Mouse (Mus musculus): ENCODE data around the gene Ap4b1.
"Not testable (repeated sequence)": the region's sequence is repeated elsewhere in the genome, so short reads cannot be mapped to it uniquely, and the experiment has no call there.

Ap4b1 gene

DNA sequence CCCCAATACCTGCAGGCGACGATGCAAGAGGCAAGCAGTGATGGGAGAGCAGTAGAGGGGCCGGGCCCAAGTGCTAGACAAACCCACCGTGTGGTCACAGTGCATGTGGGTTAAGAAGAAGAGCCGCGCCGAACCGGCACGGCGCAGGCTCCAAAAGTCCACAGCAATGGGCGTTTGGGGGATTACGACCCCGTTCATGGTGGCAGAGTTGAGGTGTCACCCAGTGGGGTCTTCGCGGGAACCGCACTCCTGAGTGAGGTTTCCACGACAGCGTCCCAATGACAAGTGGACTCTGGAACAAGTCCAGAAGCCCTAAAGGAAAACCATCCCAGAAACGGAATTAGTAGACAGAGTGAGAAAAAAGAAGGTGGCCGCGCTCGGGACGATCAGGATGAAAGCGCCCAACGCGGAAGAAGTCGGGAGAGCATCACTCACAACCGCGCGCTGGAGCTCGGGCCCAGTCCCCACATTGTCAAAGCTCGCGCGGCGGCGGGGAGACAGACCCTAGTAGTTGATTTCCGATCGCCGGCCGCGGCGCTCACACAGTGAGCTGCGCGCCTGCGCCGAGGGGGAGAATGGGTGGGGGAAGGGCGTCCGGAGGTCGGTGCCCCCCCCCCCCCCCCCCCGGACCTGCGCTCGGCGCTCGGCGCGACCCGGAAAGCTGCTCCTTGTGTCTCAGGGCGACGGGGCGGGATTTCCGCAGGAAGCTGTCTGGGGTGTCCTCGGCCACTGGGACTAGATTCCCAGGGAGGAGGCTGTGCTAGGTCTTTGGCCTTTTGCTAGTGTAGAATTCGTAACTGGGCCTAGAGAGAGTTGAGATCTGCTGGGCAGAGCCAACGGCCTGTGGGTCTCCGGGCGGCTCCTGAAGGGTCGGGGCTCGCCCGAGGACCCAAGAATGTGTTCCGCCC is at the start of gene Ap4b1, which contains the start of the genes Dclre1b and Gm43064:
Gene Ap4b1, plus strand, starts transcription at position 630 of the 908 bp plus-strand sequence.
Gene Dclre1b, minus strand, starts transcription at position 554 of the 908 bp plus-strand sequence.
Gene Gm43064, plus strand, starts transcription at position 683 of the 908 bp plus-strand sequence.
- CTCF ChIA-PET: no interaction called here

DNA sequence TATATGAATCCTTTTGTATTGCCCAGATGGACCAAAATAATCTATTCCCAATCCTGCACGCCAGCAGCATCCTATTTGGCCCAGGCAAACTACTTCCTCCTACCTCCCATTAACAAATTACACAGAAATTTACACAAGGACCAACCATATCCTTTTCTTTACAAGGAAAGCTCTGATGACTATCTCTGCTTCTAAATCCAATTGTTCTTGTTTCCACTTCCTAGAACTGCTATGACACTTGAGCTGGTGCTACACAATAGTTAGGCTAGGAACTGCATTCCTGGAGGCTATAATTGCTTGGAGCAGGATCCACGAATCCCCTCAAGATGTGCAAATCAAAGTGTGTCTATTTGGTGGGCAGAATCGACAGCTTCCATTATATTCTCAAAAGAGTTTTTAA is 42.5 kb upstream of the Ap4b1 start:
- CTCF ChIA-PET: interaction anchor here (0.6 kb wide), 1 partner anchor 56 kb away, joined by 6 read pairs; no protein-coding TSS in a partner anchor

DNA sequence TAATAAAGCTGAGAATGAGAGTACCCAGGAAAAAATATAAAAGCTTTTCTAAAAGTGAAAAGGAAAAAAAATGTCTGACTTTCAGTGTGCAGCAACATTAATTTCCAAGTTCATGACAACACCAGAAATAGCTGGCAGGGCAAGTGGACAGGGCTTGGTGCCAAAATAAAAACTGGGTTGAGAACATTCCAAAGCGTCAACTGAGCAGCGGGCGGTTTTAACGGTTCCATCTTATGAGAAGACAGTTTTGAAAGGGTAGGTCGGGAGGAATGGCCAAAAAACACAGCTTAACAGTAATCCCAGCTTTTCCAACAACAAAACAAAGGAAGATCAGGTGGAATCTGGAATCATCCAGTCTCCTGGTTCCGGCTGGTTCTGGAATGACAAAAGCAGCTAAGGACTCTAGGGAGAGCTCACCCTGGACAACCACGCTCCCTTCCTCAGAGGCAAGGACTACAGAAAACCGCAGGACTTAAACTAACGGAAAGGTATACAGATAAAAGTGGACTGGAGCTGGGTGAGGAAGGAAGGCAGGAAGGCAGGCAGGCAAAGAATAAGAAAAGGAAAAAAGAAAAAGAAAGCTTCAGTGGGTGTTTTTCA is 37.7 kb upstream of the Ap4b1 start:
- CTCF ChIA-PET: interaction anchor here (0.7 to 1.2 kb wide), 2 partner anchors 18 to 30 kb away, joined by 3 to 6 read pairs; no protein-coding TSS in a partner anchor

DNA sequence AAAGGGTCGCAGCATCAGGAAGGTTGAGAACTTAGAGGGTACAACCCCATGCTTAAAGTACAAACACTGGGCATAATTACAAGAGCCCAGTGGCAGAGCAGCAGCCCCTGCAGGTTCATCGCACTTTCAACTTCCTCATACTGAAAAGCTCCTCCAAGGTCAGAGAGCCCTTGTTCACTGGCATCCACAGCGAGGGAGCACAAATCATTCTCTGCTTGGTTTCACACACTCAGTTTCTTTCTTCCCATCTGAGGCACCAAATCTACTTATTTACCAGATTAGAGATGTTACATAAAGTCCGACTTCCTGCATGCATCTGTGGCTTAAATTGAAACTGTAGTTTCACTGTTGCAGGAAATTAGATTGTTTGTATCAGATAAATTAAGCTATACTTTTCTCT is 36.5 kb upstream of the Ap4b1 start:
- CTCF ChIA-PET: interaction anchor here (1.2 kb wide), 2 partner anchors 17 to 29 kb away, joined by 3 to 6 read pairs; no protein-coding TSS in a partner anchor

DNA sequence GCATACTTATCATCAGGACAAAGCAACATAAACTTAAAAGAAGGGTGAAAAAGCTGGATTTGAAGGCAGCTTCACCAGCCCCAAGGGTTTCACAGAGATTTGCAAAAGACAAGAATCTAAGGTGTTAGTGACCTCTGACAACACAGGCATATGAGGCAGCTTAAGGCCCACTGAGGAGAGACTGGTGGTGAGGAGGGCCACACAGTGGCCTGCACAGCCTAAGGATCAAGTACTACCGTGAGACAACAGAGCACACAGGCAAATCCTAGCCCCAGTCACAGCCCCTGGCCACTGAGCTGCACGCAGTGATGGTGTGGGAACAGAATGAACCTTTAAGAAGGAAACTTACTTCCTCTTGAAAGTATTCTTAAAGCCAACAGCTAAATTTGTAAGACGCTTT is 35.8 kb upstream of the Ap4b1 start:
- CTCF ChIA-PET: interaction anchor here (0.9 to 1.2 kb wide), 3 partner anchors 10 to 29 kb away, joined by 3 to 8 read pairs (median 3); no protein-coding TSS in a partner anchor

DNA sequence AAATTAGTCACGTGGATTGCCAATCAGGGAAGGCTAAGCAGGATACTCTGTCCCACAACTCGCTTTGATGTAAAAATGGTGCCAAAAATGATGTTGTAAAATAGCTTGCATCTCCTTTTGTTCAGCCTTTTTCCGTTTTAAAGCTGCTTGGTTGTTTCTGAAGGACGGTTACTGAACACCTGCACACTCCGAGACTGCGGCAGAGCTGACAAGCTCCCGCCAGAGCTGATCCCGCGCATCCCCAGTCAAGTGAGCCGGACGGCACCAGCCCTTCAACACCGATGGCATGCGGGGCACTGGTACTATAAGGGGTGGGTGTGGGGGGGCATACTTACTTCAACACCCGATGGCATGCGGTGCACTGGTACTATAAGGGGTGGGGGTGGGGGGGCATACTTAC is 35.3 kb upstream of the Ap4b1 start:
- CTCF ChIA-PET: interaction anchor here (0.9 to 1.2 kb wide), 3 partner anchors 10 to 28 kb away, joined by 3 to 8 read pairs (median 3); no protein-coding TSS in a partner anchor

DNA sequence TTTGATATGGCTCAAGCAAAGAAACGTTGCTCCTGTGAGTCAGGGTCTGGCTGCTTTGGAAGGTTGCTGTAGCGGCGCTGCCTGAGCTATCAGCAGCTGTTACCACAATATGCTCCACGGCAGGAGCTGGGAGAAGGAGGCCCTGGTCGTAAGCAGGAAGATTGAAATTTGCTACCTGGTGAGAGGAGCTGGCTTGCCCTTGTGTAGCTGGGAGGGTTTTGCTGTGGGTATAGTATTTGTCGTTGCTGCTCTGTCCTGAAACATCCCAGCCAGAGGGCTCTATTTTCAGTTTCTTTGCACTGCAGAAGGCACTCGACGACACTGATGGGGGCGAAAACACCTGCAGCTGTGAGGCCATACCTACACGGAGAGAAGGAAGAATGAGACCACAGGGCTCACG is 31.4 kb upstream of the Ap4b1 start:
- CTCF ChIA-PET: interaction anchor here (0.7 kb wide), 1 partner anchor 108 kb away, joined by 4 read pairs; no protein-coding TSS in a partner anchor

DNA sequence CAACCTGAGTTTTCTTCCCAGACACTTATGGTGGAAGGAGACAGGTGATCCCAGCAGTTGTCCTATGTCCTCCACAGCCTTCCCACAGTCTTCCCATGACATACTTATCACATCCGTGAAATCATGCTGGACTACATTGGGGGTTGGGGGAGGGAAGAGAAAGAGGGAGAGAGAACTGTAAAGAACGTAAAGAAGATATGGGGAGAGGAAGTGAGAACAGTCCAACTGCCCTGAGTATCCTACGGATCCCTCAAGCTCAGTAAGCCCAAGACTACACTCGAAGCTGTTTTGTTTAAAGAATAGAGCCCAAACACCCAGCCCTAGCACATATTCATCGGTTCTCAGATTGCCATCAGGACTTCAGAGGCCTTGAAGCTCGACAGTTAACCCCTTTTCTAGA is 30.7 kb upstream of the Ap4b1 start:
- CTCF ChIA-PET: interaction anchor here (0.9 kb wide), 1 partner anchor 10 kb away, joined by 3 read pairs; no protein-coding TSS in a partner anchor

DNA sequence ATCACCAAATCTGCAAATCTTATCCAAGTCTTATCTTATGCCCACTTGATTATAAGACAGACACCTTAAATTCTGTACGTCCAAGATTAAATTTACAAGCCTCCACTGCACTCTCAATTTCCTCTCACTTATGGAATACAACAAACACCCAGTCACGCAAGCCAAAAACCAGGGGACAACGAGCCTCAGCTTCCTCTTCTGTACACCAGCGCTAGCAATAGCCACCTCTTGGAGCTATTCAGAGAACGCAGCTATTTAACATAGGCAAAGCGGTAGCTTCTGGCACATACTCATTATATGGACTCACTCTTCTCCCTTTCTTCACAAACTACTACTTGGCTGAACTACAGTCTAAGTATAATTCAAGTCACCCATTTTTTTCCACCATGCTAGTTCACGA is 30.1 kb upstream of the Ap4b1 start:
- CTCF ChIA-PET: interaction anchor here (0.9 kb wide), 1 partner anchor 10 kb away, joined by 3 read pairs; no protein-coding TSS in a partner anchor

DNA sequence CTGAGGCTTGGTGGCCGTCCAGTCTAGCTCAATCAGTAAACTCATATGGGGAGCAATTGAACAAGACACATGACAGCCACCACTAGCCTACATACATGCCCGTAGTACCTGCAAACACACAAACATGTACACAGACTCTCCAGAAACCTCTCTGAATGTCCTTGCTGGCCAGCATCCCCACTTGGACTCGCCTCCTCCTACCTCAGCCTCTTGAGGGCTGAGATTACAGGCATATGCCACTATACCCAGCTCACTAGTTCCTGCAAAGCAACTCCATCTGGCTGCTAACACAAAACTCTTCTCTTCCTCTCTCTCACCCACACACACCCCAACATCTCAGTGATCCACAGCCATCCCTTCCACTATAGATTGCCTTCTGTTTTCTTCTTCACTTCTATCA is 29.0 kb upstream of the Ap4b1 start:
- CTCF ChIA-PET: no interaction called here

DNA sequence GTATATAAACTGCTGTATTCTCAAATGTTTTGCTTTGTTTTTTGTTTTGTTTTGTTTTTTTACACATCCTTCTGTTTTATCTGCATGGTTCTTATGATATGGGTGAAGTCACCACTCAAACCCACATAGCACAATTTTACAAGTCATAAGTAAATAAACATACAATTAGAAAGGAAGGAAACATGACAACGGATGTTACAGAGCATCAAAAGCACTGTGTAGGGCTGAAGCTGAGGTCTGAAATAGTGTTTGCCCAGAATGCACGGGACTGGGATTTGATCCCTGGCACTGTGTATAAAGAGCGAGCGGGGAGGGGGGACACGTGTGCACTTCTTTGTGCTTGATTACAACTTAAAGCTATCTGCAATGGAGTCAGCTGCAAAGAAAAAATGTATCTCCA is 28.5 kb upstream of the Ap4b1 start:
- CTCF ChIA-PET: interaction anchor here (0.7 kb wide), 1 partner anchor 12 kb away, joined by 3 read pairs; no protein-coding TSS in a partner anchor

DNA sequence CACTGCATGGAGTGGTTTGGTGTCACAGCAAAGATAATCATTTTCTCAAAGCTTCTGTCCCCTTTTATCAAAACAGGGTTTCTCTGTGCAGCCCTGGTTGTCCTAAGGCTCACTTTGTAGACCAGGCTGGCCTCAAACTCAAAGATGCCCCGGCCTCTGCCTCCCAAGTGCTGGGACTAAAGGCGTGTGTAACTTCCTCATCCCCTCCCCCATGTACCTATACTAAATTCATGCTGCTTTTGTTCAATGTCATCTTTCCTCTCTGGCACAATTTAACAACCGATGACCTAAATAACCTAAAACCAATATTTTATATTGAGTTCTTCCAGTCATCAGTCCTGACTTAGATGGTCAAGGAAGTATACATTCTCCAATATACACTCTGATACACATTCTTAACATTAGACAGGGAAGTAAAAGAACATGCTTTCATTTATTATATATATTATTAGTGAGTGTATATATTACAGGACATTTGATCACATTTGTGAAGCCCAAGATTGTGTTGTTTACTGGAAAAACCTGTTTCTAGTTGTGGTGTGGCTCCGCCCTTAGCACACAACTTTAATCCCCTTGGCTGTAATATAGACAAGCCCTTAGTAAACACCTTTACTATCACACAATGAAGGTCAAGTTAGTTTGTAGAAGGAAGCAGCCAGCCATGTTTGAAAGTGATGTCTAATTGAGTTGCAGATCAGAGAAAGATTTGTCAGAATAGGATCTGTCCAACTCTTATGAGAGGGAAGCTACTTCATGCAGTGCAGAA is 26.3 kb upstream of the Ap4b1 start:
- CTCF ChIA-PET: interaction anchor here (0.6 to 0.9 kb wide), 2 partner anchors 9 to 28 kb away, joined by 3 read pairs; no protein-coding TSS in a partner anchor

DNA sequence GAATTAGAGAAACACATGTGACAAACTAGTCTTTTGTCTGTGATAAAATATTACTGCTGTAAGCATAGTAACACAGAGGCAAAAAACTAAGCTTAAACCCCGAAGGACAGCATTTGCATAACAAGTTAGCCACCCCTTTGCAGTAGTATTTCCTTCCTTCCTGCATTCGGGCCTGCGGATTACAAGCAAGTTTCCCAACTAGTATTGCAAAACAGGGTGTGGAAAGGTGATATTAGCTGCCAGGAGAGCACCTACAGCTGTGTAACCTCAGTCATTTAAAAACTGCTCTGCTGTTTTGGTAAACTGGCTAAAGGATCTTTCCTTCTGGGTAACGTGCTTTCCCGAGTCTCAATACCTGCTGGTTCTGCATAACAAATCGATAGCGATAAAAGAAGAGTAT is 22.1 kb upstream of the Ap4b1 start:
- CTCF ChIA-PET: no interaction called here

DNA sequence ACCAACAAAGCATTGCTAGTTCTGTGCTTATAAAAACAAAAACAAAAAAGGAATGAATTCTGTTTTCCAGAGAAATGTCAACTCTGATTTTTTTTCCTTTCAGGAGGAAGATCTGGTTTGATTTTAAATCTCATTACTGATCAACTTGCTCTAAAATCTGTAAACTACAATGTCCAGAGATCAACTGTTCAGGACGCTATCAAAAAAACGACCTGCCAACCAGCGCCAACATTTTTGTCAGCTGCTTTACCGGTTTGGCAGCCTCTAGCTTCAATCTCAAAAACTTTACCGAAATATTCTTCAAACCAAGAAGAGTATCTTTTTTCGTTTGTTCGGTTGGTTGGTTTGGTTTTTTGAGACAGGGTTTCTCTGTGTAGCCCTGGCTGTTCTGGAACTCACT is 20.2 kb upstream of the Ap4b1 start:
- CTCF ChIA-PET: interaction anchor here (0.7 to 2.0 kb wide), 5 partner anchors 10 to 27 kb away, joined by 3 to 6 read pairs (median 5); no protein-coding TSS in a partner anchor

DNA sequence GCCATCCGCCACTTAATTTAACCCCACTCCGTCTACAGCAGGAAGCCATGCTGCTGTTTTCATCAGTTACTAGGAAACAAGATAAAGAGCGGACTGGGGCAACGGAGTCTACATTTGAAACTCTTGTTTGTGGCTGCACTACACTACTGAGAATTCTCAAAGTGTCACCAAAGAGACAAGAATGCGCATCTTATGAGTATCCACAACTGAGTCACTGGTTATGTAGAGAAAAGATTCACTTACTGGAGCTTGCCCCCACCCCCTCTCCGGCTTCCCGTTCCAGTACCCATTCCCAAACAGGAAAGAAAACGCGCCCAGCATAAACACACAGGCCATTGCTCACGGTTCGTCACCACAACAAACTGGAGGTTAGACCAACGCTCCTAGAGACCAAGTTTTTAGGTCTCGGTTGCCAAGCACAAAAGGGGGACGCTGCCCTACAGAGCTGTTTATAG is 19.4 kb upstream of the Ap4b1 start:
- CTCF ChIA-PET: interaction anchor here (0.7 to 2.0 kb wide), 4 partner anchors 11 to 18 kb away, joined by 3 to 6 read pairs (median 6); no protein-coding TSS in a partner anchor

DNA sequence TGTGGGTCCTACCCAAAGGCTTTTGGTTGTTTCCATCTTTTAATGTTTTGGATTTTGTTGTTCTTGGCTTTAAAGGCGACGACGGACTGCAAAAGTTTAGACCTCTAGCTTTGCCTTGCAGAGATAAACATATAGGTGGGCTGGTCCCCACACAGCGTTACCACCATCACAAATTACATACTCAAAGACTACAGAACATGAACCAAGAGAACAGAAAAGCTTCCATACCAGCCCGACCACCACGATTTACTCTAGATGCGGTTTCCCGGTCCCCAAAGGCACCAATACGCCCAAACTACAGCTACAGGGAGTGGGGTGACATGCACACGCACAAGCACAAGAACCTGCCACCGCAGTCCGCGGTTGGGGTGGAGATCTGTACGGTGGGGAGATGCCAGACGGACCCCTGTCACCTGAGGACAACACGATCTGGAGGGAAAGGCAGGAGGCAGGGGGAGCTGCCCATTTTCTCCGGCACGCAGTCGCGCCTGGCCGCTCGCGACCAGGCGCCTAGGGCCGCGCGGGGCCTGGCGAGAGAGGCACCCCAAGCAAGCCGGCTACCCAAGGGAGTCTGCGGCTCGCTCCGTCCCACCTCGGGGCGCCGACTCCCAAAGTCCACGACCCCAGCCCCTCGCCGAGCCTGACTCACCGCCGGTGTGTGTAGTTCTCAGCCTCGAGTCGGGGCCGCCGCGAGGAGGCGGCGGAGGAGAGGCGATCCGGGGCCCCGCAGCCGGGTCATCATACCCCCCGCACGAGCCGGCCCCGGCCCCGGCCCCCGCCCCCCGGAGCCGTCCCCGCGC is 18.8 kb upstream of the Ap4b1 start:
- CTCF ChIA-PET: interaction anchor here (0.9 to 2.0 kb wide), 3 partner anchors 11 to 18 kb away, joined by 3 to 6 read pairs (median 6); no protein-coding TSS in a partner anchor

DNA sequence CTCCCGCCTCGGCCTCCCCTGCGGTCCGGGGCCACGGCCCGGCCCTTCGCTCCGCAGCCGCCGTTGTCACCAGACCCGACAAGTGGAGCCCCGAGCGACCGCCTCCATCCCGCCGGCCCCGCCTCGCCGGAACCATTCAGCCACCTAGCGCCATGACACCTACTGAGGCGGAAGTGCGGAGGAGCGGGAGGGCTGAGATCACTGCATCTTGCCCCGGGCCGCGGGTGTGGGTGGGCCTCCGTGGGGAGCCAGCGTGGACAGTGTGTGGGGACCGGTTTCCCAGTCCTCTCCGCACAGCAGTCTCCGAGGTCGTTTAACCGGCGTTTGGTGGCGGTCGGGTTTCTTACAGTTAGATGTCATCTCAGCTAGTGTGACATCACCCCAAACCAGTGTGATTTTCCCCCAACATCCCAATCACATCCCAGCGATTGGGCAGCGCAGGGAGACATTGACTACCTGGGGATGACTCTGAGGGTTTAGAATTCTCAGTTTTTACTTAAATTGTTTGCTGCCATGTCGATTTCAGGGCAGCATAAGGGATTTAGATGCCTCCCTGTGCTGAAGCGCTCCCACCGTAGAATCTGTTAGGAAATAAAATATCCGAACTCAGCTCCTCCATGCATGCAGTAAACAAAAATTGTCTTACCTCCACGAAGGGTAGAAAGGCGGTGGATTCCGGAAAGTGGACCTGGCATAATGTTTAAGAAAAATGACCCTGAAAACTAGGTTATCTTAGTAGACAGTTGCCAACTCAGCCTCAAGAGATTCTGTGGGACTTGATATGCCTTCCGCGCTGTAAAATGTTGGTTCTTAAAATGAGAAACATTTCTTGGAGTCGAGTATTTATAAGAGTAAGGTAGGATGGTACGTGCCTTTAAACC is 17.9 kb upstream of the Ap4b1 start, which contains the start of gene Hipk1:
Gene Hipk1, minus strand, starts transcription at position 334 of the 881 bp plus-strand sequence.
- CTCF ChIA-PET: no interaction called here

DNA sequence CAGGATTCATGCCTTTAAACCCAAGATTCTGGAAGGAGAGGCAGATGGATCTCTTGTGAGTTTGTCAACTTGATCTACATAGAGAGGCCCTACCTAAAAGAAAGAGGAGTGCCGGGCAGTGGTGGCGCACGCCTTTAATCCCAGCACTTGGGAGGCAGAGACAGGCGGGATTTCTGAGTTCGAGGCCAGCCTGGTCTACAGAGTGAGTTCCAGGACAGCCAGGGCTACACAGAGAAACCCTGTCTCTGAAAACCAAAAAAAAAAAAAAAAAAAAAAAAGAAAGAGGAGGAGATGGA is 17.3 kb upstream of the Ap4b1 start:
- CTCF ChIA-PET: not testable (repeated sequence)

DNA sequence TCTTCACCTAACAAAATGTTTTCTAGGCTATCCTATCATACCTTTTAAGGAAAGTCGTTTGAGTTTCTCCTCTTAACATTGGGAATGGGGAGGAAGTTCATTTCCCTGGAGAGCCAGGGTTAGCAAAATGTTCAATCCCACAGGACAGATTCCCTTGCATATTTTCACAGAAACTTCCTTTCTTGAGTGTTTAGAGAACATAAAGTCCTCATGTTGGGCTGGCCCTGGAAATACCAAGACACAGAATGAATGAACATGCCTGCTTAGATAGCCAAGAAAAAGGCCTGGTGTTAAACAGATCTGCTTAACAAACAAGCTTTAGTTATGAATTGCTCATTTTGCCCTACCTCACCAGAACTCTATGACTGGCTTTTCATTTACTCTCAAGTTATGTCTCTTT is 16.8 kb upstream of the Ap4b1 start:
- CTCF ChIA-PET: no interaction called here

Measured in spleen, embryonic (tissue).